Mouse (Mus musculus) intestine, embryonic 14.5 days (tissue): ENCODE measurements around the gene Reln. TPM values are rescaled to one million over a fixed set of nuclear protein-coding genes. Genes with fewer than 3 reads are reported as not detected.
A peak's percentile ranks its signal among the peaks of the same experiment; 100 is the strongest.

Source experiments
- ATAC-seq: fragments of 200-750 bp; cut with Nextera tagmentation; replicated peaks from 2 replicates; pipeline ENCODE4 v1.8.0; 2017; ENCODE audit warnings: low read depth, moderate number of reproducible peaks, moderate TSS enrichment, moderate library complexity; ENCODE audit not compliant: low FRiP score, low TSS enrichment
- DNase-seq: peaks from one replicate; pipeline ENCODE4 v3.0.0-alpha.2; 2018; ENCODE audit warnings: low spot score
- H3K27ac ChIP-seq: fragments of 300-500 bp; sonication (generic); 2 replicates; pipeline ENCODE4 v1.5.1; 2014; ENCODE audit warnings: low read depth, mild to moderate bottlenecking, control low read depth
- H3K27me3 ChIP-seq: fragments of 300-500 bp; sonication (generic); replicated peaks from 2 replicates; pipeline ENCODE4 v1.6.1; 2014; ENCODE audit warnings: low read length, control low read depth; ENCODE audit not compliant: control insufficient read depth, insufficient read depth
- H3K36me3 ChIP-seq: fragments of 300-500 bp; sonication (generic); 2 replicates; pipeline ENCODE4 v1.6.1; 2014; ENCODE audit warnings: low read length, control low read depth; ENCODE audit not compliant: control insufficient read depth, insufficient read depth
- H3K4me1 ChIP-seq: fragments of 300-500 bp; sonication (generic); replicated peaks from 2 replicates; pipeline ENCODE4 v1.6.1; 2014; ENCODE audit warnings: low read length, control low read depth, mixed read lengths; ENCODE audit not compliant: control insufficient read depth, insufficient read depth
- H3K4me2 ChIP-seq: fragments of 300-500 bp; sonication (generic); 2 replicates; pipeline ENCODE4 v1.6.1; 2014; ENCODE audit warnings: low read length
- H3K4me3 ChIP-seq: fragments of 300-500 bp; sonication (generic); 2 replicates; pipeline ENCODE4 v1.5.1; 2014; ENCODE audit warnings: low read depth, low read length, control low read depth, mixed read lengths
- H3K9ac ChIP-seq: fragments of 300-500 bp; sonication (generic); 2 replicates; pipeline ENCODE4 v1.6.1; 2014; ENCODE audit warnings: mild to moderate bottlenecking, low read length
- H3K9me3 ChIP-seq: fragments of 300-500 bp; sonication (generic); 2 replicates; pipeline ENCODE4 v1.6.1; 2016; ENCODE audit warnings: low read length, control low read depth; ENCODE audit not compliant: control insufficient read depth
- WGBS: fragments of 180-500 bp; shearing (Covaris S2); extraction: QIAGEN DNeasy Blood & Tissue Kit; methylation state at CpG from one replicate; pipeline ENCODE4 v1.1.7; 2014; 5-methylcytosine and 5-hydroxymethylcytosine counted together
- polyA plus RNA-seq: library from polyadenylated mRNA; unstranded; fragments of >200 nt; fragmentation: Nextera tagmentation; extraction: Ambion mirVana; gene quantifications from 2 replicates; pipeline ENCODE4 v1.2.1, GENCODE M21; 2014

Gene Reln
- polyA plus RNA-seq, 1 experiment from 2014 or later: 3.7 TPM

DNA sequence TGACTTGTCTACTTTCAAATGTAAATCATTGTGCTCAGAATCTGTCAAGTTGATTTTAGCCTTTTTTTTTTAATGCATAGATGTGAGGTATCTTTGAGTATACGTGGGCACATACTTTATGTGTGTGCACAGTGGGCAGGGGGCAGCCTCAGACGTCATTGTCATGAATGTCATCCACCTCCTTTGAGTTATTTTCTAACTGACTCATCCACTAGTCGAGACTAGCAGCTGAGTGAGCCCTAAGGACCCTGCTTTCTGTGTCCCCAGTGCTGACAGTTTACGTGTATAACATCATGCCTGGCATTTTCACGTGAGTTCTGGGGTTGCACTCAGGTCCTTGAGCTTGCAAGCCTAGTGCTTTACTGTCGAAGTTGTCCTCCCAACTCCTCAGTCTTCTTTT lies 443.6 kb downstream of the Reln start:
- H3K27ac ChIP-seq: no peak overlapping the region
- H3K4me2 ChIP-seq: no peak overlapping the region
- 69% methylated on average over 6 of the region's 6 CpGs for WGBS
- H3K9me3 ChIP-seq: no peaks in the 10 kb centered on the region
- no peaks in the 10 kb centered on the region for H3K4me1 ChIP-seq
- no peaks in the 10 kb centered on the region for H3K36me3 ChIP-seq
- H3K27me3 ChIP-seq: no peaks in the 10 kb centered on the region
- ATAC-seq: no peak
- no peak for DNase-seq
- H3K9ac ChIP-seq: no peak overlapping the region
- no peak overlapping the region for H3K4me3 ChIP-seq

DNA sequence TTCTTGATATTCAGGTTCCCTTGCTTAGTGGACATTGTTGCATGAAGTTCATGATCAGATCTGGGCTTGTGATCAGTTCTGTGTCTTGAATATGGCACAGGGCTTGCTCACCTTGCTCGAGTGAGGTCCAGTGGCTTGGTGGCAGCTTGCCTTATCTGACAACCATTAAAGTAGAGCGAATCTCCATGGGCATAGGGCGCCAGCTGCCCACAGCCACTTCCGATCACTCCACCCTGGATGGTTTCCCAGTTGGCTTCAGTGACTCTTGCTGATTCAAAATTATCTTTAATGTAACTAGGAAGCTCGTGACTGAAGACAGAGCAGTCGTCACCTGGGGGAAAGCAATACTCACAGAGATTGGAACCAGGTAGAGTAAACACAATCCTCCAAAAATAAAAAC lies 445.6 kb downstream of the Reln start:
- no peak overlapping the region for H3K9ac ChIP-seq
- H3K27ac ChIP-seq: no peak overlapping the region
- no peak for DNase-seq
- no peaks in the 10 kb centered on the region for H3K27me3 ChIP-seq
- no peaks in the 10 kb centered on the region for H3K36me3 ChIP-seq
- no peak for ATAC-seq
- H3K4me2 ChIP-seq: no peak overlapping the region
- H3K4me1 ChIP-seq: no peaks in the 10 kb centered on the region
- H3K4me3 ChIP-seq: no peak overlapping the region
- H3K9me3 ChIP-seq: no peaks in the 10 kb centered on the region
- 89% methylated on average over 6 of the region's 6 CpGs for WGBS

- H3K4me2 ChIP-seq: no peak overlapping the region
- no peaks in the 10 kb centered on the region for H3K27me3 ChIP-seq
- 71% methylated on average over 14 of the region's 14 CpGs for WGBS
- no peak for DNase-seq
- no peak for ATAC-seq
- no peak overlapping the region for H3K9ac ChIP-seq
- H3K9me3 ChIP-seq: no peaks in the 10 kb centered on the region
- H3K4me1 ChIP-seq: no peaks in the 10 kb centered on the region
- no peaks in the 10 kb centered on the region for H3K36me3 ChIP-seq
- no peak overlapping the region for H3K27ac ChIP-seq
- H3K4me3 ChIP-seq: no peak overlapping the region
These were observed 447.9 kb downstream of the Reln start for GRCm38 (mm10) chr5:21896586-21896985.

DNA sequence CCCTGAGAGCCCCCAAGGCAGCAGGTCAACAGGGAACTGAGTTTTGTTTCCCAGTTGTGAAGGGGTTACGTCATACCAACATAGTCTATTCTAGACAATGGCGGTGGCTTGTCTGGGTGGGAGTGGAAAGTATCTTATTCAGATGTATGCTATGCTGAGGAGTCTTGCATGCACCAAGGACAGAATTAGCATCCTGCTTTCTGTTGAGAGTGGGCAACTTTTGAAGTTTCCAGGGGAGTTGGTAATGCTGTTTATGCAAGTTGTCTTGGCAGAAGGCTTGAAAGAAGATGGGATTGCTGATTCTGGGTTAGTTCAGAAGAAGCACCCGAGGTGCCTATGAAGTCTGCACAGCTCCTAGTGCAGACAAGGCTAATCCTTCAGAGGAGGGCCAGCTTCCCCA lies 450.3 kb downstream of the Reln start:
- no peaks in the 10 kb centered on the region for H3K36me3 ChIP-seq
- no peak overlapping the region for H3K9ac ChIP-seq
- H3K27me3 ChIP-seq: no peaks in the 10 kb centered on the region
- H3K4me3 ChIP-seq: no peak overlapping the region
- no peaks in the 10 kb centered on the region for H3K4me1 ChIP-seq
- no peak for ATAC-seq
- 85% methylated on average over 3 of the region's 3 CpGs for WGBS
- H3K9me3 ChIP-seq: no peaks in the 10 kb centered on the region
- no peak overlapping the region for H3K4me2 ChIP-seq
- no peak for DNase-seq
- no peak overlapping the region for H3K27ac ChIP-seq

DNA sequence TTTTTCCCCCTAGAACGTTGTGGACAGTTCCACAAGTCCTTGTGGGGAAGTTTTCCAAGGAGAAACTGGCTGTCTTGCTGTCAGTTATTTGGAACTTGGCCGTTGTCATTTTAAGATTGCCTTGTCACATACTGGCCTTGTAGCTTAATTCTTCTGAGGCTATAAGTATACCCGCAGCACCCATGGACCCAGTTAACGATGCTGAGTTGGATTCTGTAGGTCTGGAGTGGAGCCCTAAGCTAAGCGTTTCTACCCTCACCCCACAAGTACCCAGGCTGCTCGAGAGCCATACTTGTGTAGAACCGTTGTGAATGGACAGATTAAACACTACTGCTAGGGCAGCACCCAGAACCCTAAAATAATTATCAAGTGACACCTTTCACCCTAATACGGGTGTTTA lies 477.8 kb downstream of the Reln start:
- Histone ChIP-seq H3K9me3 (no peaks in the 10 kb centered on the region), H3K27ac (no peak overlapping the region), H3K4me1 (0 out of 2 replicates have a peak, but pooled peaks cover 3% of the 10 kb centered on the region), H3K4me2 (no peak overlapping the region), H3K36me3 (no peaks in the 10 kb centered on the region), H3K27me3 (0 out of 2 replicates have a peak, but pooled peaks cover 4% of the 10 kb centered on the region), H3K9ac (no peak overlapping the region), H3K4me3 (no peak overlapping the region)
- ATAC-seq (no peak), DNase-seq (no peak)
- 64% methylated on average over 8 of the region's 8 CpGs for WGBS

GRCm38 (mm10) chr5:21866311-21866712 lies 478.2 kb downstream of the Reln start:
- DNase-seq: no peak
- no peak overlapping the region for H3K9ac ChIP-seq
- no peak for ATAC-seq
- 15% methylated on average over 6 of the region's 6 CpGs for WGBS
- H3K27me3 ChIP-seq: 0 out of 2 replicates have a peak, but pooled peaks cover 4% of the 10 kb centered on the region
- no peaks in the 10 kb centered on the region for H3K36me3 ChIP-seq
- H3K4me3 ChIP-seq: no peak overlapping the region
- H3K27ac ChIP-seq: no peak overlapping the region
- 0 out of 2 replicates have a peak, but pooled peaks cover 3% of the 10 kb centered on the region for H3K4me1 ChIP-seq
- no peaks in the 10 kb centered on the region for H3K9me3 ChIP-seq
- peak overlapping the region; percentile 39; the same call in 1 of the 2 replicates for H3K4me2 ChIP-seq

DNA sequence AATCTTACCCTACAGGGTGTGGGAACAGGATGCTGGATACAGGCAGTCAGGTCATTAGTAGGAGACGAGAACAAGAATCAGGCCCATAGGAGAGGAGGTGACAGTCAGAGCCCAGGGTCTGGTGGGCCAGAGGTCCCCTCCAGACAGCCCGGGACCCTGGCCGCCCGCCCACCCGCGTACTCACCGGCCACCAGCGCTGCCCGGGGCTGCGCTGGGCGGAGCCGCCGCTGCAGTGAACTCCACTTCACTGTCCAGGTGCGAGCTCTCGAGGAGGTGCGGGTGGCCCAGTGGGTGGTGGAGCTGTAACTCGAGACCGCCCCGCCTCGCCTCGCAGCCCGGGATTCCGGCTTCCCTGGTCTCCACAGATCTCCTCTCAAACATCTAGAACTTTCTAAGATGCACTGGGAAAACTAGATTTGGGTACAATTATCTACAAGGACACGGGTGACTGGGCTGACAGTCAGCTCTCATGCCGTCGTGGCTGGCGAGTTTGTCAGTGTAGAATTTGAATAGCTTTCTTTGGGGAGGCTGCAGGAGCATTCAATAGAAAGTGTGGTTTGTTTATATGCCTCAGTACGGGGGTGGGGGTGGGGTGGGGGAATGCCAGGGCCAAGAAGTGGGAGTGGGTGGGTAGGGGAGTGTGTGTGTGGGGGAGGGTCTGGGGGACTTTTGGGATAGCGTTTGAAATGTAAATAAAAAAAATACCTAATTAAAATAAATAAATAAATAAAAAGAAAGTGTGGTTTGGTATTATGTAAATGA lies 479.0 kb downstream of the Reln start, which contains the start of gene Slc26a5:
Slc26a5 (minus strand) TSS at position 259 of the 762 bp plus-strand sequence.
- no peaks in the 10 kb centered on the region for H3K9me3 ChIP-seq
- ATAC-seq (0 out of 2 replicates have a peak, but pooled peaks have one; percentile 23), DNase-seq (peak; percentile 54)
- H3K4me2 ChIP-seq: peak within 1 kb of the TSS; percentile 39
- 0 out of 2 replicates have a peak, but pooled peaks cover 3% of the 10 kb centered on the region for H3K4me1 ChIP-seq
- no peak within 1 kb of the TSS for H3K9ac ChIP-seq
- WGBS: 2% methylated on average over 29 of the region's 29 CpGs
- 0 out of 2 replicates have a peak within 1 kb of the TSS, but pooled peaks have one; percentile 6 for H3K4me3 ChIP-seq
- H3K27me3 ChIP-seq: 0 out of 2 replicates have a peak, but pooled peaks cover 4% of the 10 kb centered on the region
- H3K36me3 ChIP-seq: no peaks in the 10 kb centered on the region
- no peak within 1 kb of the TSS for H3K27ac ChIP-seq

DNA sequence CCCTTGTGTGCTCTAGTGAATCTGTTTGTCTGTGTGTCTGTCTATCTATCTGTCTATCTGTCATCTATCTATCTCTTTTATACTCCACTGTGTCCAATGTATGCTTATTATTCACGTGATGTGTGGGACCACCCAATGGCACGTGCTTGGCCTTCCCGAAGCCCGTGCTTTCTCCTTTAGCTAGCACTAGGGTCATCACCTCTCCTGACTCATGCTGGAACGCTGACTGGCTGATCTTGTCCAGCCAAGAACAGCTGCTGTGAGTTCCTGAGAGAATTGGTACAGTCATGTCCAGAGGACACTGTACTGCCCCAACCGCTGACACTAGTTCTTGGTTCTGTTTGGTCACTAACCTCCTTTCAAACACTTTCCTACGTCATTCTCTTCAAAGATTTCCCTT lies 485.8 kb downstream of the Reln start:
- 88% methylated on average over 7 of the region's 7 CpGs for WGBS
- ATAC-seq (no peak), DNase-seq (no peak)
- Histone ChIP-seq H3K4me2 (no peak overlapping the region), H3K27me3 (no peaks in the 10 kb centered on the region), H3K4me1 (no peaks in the 10 kb centered on the region), H3K9me3 (no peaks in the 10 kb centered on the region), H3K36me3 (no peaks in the 10 kb centered on the region), H3K9ac (no peak overlapping the region), H3K4me3 (no peak overlapping the region), H3K27ac (no peak overlapping the region)
